Mouse (Mus musculus) ovary, postnatal 10 days (tissue): ENCODE results near the gene Aif1l.
"Not testable (repeated sequence)": the region's sequence is repeated elsewhere in the genome, so short reads cannot be mapped to it uniquely, and the experiment has no call there.

Source experiments
- DNase-seq: peaks from one replicate; pipeline ENCODE4 v3.0.0; 2022; ENCODE audit warnings: low spot score

The Aif1l gene

GRCm38 (mm10) chr2:31950058-31950871 is at the start of gene Aif1l:
Gene Aif1l, plus strand, starts transcription at chr2:31950139.
- peak; percentile 35 for DNase-seq

GRCm38 (mm10) chr2:31900932-31901331 is 49.0 kb upstream of the Aif1l start:
- no peak for DNase-seq

DNA sequence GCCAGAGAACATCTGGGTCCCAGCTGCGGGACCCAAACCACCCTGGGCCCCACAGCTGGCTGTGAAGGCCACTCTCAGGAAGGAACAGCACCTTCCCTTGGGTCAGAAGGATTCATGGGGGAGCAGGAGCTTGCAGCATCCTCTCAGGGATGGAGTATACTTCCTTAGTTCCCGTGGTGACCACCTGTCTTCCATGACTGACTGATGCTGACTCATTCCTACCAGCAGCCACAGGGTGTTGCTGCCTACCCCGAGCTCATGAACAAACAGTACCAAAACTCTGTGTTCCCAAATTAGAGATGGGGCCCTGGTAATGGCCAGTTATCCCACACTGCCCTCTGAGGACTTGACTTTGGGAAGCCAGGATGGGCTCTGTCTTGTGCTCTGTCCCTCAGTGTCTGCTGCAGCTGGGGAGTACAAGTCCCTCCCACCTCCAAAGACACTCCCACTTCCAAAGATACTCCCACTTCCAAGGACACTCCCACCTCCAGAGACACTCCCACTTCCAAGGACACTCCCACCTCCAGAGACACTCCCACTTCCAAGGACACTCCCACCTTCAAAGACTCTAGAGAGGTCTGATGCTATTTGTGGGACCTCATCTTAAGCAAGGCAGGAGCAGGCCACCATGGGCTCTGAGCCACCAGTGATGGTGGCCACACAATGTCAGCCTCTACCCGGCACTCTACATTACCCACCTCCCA is 48.1 kb upstream of the Aif1l start:
- DNase-seq, result no peak

GRCm38 (mm10) chr2:31904089-31904488 is 45.9 kb upstream of the Aif1l start:
- no peak for DNase-seq

DNA sequence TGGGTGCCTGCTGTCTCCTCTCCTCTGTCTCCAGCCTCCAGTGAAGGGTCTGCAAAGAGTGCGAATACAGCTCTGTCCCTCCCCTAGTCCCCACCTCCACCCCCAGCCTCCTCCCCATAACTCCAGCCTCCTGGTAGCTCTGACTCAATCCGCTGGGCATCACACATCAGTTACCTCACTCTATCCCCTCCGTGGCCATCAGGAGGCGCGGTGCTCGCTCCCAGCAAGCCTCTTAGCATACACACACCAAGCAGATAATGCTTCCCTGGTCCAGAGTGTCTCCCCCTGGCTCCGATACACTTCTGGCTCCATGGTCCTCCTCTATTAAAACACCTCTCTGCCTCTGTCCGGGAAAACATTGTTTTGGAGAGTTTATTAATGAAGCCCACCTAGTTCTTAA is 45.3 kb upstream of the Aif1l start:
- no peak for DNase-seq

GRCm38 (mm10) chr2:31905682-31906081 is 44.3 kb upstream of the Aif1l start:
- DNase-seq, result no peak

DNA sequence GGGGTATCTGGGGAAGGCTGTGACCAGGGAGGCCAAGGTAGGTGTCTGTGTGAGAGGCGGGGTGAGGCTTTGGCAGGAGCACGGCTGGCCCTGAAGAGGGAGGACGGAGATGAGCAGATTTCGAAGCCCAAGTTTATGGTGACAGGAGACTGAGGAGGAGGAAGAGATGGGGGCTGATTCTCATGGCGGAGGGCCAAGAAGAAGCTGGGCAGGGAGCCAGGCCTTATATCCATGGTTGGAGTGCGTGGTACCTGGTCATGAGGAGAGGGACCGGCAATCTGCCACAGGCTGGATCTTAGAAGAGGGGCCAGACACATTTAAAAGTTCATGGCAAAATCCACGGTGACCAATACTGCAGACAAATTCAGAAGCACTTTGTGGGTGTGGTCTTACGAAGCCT is 43.5 kb upstream of the Aif1l start:
- DNase-seq, result no peak

DNA sequence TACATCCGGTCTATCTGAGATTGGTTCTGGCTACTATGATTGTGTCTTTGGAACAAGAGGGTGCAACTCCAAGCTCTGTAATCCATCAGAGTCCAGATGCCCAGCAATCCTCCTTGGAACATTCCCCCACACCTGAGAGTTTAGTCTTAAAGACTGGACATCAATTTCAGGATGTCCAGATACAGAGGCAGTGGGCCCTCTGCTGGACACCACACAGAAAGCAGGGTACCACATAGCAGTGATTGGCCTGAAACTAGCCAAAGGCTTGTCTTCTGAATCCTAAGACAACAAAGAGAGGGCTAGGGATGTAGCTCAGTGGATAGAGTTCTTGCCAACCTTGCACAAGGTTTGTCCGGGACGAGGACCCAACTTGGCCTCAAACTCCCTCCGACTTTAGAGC is 37.4 kb upstream of the Aif1l start:
- no peak for DNase-seq

- not testable (repeated sequence) for DNase-seq
Measured at GRCm38 (mm10) chr2:31914213-31914612, 35.7 kb upstream of the Aif1l start.

DNA sequence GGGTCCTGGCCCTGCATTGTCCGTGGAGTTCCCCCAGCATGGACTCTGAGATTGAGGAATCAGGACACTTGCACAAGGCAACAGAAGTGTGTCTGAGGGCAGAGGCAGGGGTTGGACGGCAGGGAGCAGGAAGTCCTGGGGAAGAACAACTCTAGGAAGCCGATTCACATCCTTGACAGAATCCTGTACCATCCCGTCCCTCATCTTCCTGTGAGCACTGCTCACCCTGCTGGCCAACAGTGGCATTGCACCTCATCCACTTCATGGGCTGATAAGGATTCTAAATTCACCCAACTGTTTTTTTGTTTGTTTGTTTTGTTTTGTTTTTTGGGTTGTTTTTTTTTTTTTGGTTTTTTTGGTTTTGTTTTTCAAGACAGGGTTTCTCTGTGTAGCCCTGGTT is 34.8 kb upstream of the Aif1l start:
- peak; percentile 44 for DNase-seq

DNA sequence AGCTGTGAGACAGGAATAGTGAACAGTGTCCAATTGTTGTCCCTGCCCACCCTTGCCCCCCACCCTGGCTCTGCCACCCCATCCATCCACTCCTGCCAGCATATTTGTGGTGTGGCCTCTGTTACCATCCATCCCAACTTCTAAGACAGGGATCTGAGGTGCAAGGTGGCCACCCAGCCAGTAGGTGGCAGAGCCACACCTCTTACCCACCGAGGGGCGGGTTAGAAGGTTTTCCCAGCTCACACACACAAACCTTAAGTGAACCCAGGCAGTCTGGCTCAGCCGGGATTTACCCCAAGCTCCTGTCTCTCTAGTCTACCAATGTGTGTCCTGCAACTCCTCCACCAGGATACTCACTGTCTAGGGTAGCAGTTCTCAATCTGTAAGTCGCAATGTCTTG is 32.3 kb upstream of the Aif1l start:
- no peak for DNase-seq

- DNase-seq, result no peak
Measured at GRCm38 (mm10) chr2:31923645-31924044, 26.3 kb upstream of the Aif1l start.

- no peak for DNase-seq
Measured at GRCm38 (mm10) chr2:31924811-31925210, 25.1 kb upstream of the Aif1l start.

- DNase-seq, result no peak
Measured at GRCm38 (mm10) chr2:31925936-31926335, 24.0 kb upstream of the Aif1l start.

DNA sequence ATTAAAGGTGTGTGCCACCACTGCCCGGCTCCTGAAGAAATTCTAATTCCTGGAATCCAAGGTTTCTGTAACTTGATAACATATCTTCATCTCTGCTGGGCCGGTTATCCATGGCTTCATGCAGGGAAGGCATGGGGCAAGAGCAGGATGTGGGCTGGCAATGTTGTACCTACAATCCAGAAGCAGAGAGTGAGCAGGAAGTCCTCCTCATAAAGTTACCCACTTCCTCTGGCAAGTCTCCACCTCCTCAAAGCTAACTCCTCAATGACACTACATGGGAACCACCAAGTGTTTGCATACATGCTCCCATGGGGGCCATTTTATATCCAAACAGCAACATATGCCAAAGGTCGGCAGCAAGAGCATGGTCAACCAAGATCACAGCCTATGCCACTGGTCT is 20.3 kb upstream of the Aif1l start:
- no peak for DNase-seq

GRCm38 (mm10) chr2:31934551-31934950 is 15.4 kb upstream of the Aif1l start:
- no peak for DNase-seq

DNA sequence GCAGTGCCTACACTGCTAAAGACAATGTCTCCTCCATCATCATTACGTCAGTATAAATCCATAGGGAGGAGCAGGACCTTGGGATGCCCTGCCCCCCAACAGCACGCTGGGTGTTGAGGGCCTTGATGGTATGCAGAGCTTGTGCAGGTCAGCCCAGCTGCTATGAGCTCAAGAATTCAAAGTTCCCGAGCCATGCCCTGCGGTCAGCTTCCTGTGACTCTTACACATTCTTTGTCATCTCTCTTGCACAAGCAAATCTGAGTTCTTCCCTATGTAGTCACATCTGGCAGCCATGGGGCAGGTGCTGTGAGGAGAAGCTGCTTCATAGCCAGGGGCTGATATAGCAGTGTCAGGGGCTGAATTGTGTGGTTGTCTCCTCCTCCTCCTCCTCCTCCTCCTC is 14.9 kb upstream of the Aif1l start:
- no peak for DNase-seq

DNA sequence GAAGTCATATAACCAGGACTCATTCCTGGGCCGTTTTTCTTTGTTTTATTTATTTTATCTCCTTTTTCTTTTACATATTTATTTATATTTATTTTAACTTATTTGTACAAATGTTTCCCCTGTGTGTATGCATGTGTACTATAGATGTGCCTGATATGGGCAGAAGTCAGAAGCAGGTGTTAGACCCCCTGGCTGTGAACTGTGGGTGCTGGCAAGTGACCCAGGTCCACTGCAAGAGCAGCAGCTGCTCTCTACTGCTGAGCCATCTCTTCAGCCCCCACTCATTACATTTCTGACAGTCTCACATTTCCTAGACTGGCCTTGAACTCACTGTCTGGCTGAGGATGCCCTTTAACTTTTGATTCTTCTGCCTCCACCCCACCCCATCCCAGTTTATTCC is 11.6 kb upstream of the Aif1l start:
- no peak for DNase-seq

DNA sequence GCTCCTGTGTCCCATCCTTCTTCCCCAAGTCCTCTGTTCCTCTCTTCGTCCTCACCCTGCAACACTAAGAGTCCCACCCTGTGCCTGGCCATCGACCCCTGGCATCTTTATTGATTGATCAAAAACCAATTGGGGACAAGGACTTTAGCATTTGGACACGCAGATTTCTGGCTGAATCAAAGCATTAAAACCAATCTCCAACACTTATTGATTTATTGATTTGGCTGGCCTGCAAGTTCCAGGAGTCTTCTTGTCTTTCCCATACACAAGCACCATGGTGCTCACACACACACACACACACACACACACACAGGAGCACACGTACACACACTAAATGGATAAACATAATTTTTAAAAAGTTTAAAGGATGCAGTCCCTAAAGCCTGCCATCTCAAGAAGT is 6.9 kb upstream of the Aif1l start:
- no peak for DNase-seq

DNA sequence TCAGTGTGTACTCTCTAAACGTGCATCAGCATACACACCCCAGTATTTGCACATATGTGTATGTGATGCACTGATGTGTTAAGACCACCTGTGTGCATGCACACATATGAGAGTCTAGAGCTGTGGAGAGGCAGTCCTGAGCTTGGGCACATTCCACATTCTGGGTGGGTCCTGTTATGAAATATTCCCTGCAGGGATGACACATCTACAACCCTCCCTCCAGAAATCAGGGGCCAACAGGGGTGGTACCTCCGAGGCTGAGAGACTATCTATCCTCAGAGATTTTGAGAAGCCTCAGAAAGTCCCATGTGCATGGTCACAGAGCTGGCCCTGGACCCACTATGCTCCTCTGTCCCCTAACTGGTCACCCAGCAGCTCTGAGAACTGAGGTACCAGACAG is 4.4 kb upstream of the Aif1l start:
- DNase-seq, result no peak

- DNase-seq, result no peak
Measured at GRCm38 (mm10) chr2:31948392-31948791, 1.5 kb upstream of the Aif1l start.

- no peak for DNase-seq
Measured at GRCm38 (mm10) chr2:31948801-31949200, 1.1 kb upstream of the Aif1l start.

- no peak for DNase-seq
Measured at GRCm38 (mm10) chr2:31950966-31951365, 1.0 kb downstream of the Aif1l start.

GRCm38 (mm10) chr2:31952236-31952635 is 2.3 kb downstream of the Aif1l start:
- DNase-seq, result no peak
